ENCODE assay signal across 1 mouse cellular context in the genomic region with DNA sequence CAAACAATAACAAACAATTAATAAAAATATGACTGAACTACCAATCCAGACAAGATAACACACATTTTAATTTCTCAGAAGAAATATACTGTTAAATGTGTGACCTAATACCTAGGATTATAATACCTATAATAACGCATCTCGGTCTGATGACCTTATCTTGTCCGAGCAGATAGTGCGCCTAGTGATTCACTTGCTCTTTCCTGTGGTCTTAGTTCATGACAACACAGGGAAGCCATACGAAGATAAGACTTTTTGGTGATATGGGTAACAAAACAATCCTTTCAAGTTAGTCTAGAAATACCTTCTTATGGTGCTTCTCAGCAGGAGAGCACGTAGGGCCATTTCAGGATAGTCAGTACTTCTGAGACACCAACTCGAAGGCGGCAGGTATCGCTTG.
TF ChIP-seq lines count a peak whose summit lies in the region.

No protein-coding gene starts in this region.

TF ChIP-seq in MEL, 35 proteins besides CTCF, POLR2A, EP300 and RAD21 (continued from another document):
- TF ChIP-seq TBP (IDR thresholded peaks at IDR 0.05; ENCODE audit: low read depth, low read length), result peak; percentile 37; the same call in 1 of the 2 replicates
- peak; percentile 64; the same call in 1 of the 2 replicates for TF ChIP-seq SIN3A (IDR thresholded peaks at IDR 0.05; ENCODE audit: low read length)
- no peak for TF ChIP-seq MAX (IDR thresholded peaks at IDR 0.05; ENCODE audit: low read length)
- no peak for TF ChIP-seq CHD1 (IDR thresholded peaks at IDR 0.05; ENCODE audit: low read depth, low read length)
